Mouse (Mus musculus) neural tube, embryonic 13.5 days (tissue): Measurements from ENCODE around the gene Jade3. TPM values are rescaled to one million over a fixed set of nuclear protein-coding genes. Genes with fewer than 3 reads are reported as not detected.
A peak's percentile ranks its signal among the peaks of the same experiment; 100 is the strongest.

Source experiments
- ATAC-seq: fragments of 200-750 bp; cut with Nextera tagmentation; 2 replicates; pipeline ENCODE4 v1.8.0; 2017; ENCODE audit warnings: low read depth, mild to moderate bottlenecking, moderate TSS enrichment, moderate library complexity
- H3K27ac ChIP-seq: fragments of 300-500 bp; sonication (generic); replicated peaks from 2 replicates; pipeline ENCODE4 v1.5.1; 2015; ENCODE audit warnings: moderate library complexity, mild to moderate bottlenecking, inconsistent platforms
- H3K27me3 ChIP-seq: fragments of 300-500 bp; sonication (generic); 2 replicates; pipeline ENCODE4 v1.6.1; 2015; ENCODE audit warnings: mild to moderate bottlenecking, inconsistent platforms
- H3K36me3 ChIP-seq: fragments of 300-500 bp; sonication (generic); 2 replicates; pipeline ENCODE4 v1.6.1; 2015; ENCODE audit warnings: mild to moderate bottlenecking, inconsistent platforms
- H3K4me1 ChIP-seq: fragments of 300-500 bp; sonication (generic); replicated peaks from 2 replicates; pipeline ENCODE4 v1.6.1; 2015; ENCODE audit warnings: inconsistent platforms
- H3K4me2 ChIP-seq: fragments of 300-500 bp; sonication (generic); 2 replicates; pipeline ENCODE4 v1.6.1; 2015; ENCODE audit warnings: inconsistent platforms, mild to moderate bottlenecking, moderate library complexity
- H3K4me3 ChIP-seq: fragments of 300-500 bp; sonication (generic); 2 replicates; pipeline ENCODE4 v1.5.1; 2015; ENCODE audit warnings: mild to moderate bottlenecking, inconsistent platforms
- H3K9ac ChIP-seq: fragments of 300-500 bp; sonication (generic); 2 replicates; pipeline ENCODE4 v1.6.1; 2015; ENCODE audit warnings: moderate library complexity, mild to moderate bottlenecking, inconsistent platforms
- H3K9me3 ChIP-seq: fragments of 300-500 bp; sonication (generic); 2 replicates; pipeline ENCODE4 v1.6.1; 2016; ENCODE audit warnings: inconsistent platforms
- WGBS: fragments of 180-500 bp; shearing (Covaris S2); methylation state at CpG from one replicate; pipeline ENCODE4 v1.1.7; 2015; 5-methylcytosine and 5-hydroxymethylcytosine counted together
- polyA plus RNA-seq: library from polyadenylated mRNA; unstranded; fragments of >200 nt; fragmentation: Nextera tagmentation; extraction: Ambion mirVana; gene quantifications from 2 replicates; pipeline ENCODE4 v1.2.1, GENCODE M21; 2015

The Jade3 gene
- polyA plus RNA-seq, 1 experiment from 2014 or later: 4.9 TPM

GRCm38 (mm10) chrX:20418461-20418860, 7.0 kb upstream of the Jade3 start:
- Histone ChIP-seq H3K36me3 (no peaks in the 10 kb centered on the region), H3K4me1 (no peaks in the 10 kb centered on the region), H3K27ac (no peak overlapping the region), H3K9ac (no peak overlapping the region), H3K27me3 (no peaks in the 10 kb centered on the region), H3K9me3 (no peaks in the 10 kb centered on the region), H3K4me3 (no peak overlapping the region), H3K4me2 (no peak overlapping the region)
- ATAC-seq: no peak
- 85% methylated on average over 2 of the region's 2 CpGs for WGBS

- no peak for ATAC-seq
- Histone ChIP-seq H3K27me3 (no peaks in the 10 kb centered on the region), H3K36me3 (no peaks in the 10 kb centered on the region), H3K4me3 (no peak overlapping the region), H3K4me2 (no peak overlapping the region), H3K27ac (no peak overlapping the region), H3K4me1 (no peaks in the 10 kb centered on the region), H3K9me3 (no peaks in the 10 kb centered on the region), H3K9ac (no peak overlapping the region)
- WGBS: 87% methylated on average over 4 of the region's 4 CpGs
These were observed 6.0 kb upstream of the Jade3 start for GRCm38 (mm10) chrX:20419536-20419935.

GRCm38 (mm10) chrX:20425839-20426449, 456 bp downstream of the Jade3 start:
- H3K4me2 ChIP-seq: peak overlapping the region; percentile 59
- peak overlapping the region; percentile 89 for H3K27ac ChIP-seq
- no peaks in the 10 kb centered on the region for H3K27me3 ChIP-seq
- peak overlapping the region; percentile 62 for H3K4me3 ChIP-seq
- H3K9ac ChIP-seq: peak overlapping the region; percentile 78
- H3K4me1 ChIP-seq: peaks cover 8% of the 10 kb centered on the region
- H3K9me3 ChIP-seq: no peaks in the 10 kb centered on the region
- 21% methylated on average over 48 of the region's 51 CpGs for WGBS
- peak; percentile 80 for ATAC-seq
- H3K36me3 ChIP-seq: peaks cover 3% of the 10 kb centered on the region; the same call in 1 of the 2 replicates

- ATAC-seq: no peak
- Histone ChIP-seq H3K4me3 (no peak overlapping the region), H3K9me3 (no peaks in the 10 kb centered on the region), H3K27me3 (no peaks in the 10 kb centered on the region), H3K4me1 (no peaks in the 10 kb centered on the region), H3K4me2 (no peak overlapping the region), H3K27ac (no peak overlapping the region), H3K36me3 (no peaks in the 10 kb centered on the region), H3K9ac (no peak overlapping the region)
- WGBS: 75% methylated on average over 2 of the region's 2 CpGs
These were observed 57.7 kb downstream of the Jade3 start for GRCm38 (mm10) chrX:20483213-20483612.

GRCm38 (mm10) chrX:20497682-20498081, 72.2 kb downstream of the Jade3 start:
- ATAC-seq: no peak
- no peaks in the 10 kb centered on the region for H3K4me1 ChIP-seq
- WGBS: 82% methylated on average over 3 of the region's 3 CpGs
- no peak overlapping the region for H3K27ac ChIP-seq
- no peak overlapping the region for H3K4me2 ChIP-seq
- H3K9me3 ChIP-seq: no peaks in the 10 kb centered on the region
- no peak overlapping the region for H3K9ac ChIP-seq
- H3K4me3 ChIP-seq: no peak overlapping the region
- H3K36me3 ChIP-seq: peaks cover 14% of the 10 kb centered on the region; the same call in 1 of the 2 replicates
- no peaks in the 10 kb centered on the region for H3K27me3 ChIP-seq

GRCm38 (mm10) chrX:20520290-20520939, 94.9 kb downstream of the Jade3 start:
- H3K36me3 ChIP-seq: peaks cover 20% of the 10 kb centered on the region
- no peak for ATAC-seq
- H3K4me2 ChIP-seq: no peak overlapping the region
- WGBS: 81% methylated on average over 7 of the region's 7 CpGs
- H3K27ac ChIP-seq: no peak overlapping the region
- H3K27me3 ChIP-seq: no peaks in the 10 kb centered on the region
- no peak overlapping the region for H3K9ac ChIP-seq
- no peak overlapping the region for H3K4me3 ChIP-seq
- no peaks in the 10 kb centered on the region for H3K9me3 ChIP-seq
- no peaks in the 10 kb centered on the region for H3K4me1 ChIP-seq

GRCm38 (mm10) chrX:20521578-20521977, 96.1 kb downstream of the Jade3 start:
- no peak overlapping the region for H3K4me3 ChIP-seq
- ATAC-seq: no peak
- H3K36me3 ChIP-seq: peaks cover 15% of the 10 kb centered on the region
- no peaks in the 10 kb centered on the region for H3K27me3 ChIP-seq
- no peak overlapping the region for H3K9ac ChIP-seq
- H3K4me1 ChIP-seq: no peaks in the 10 kb centered on the region
- H3K4me2 ChIP-seq: no peak overlapping the region
- no peaks in the 10 kb centered on the region for H3K9me3 ChIP-seq
- no peak overlapping the region for H3K27ac ChIP-seq

- H3K36me3 ChIP-seq: no peaks in the 10 kb centered on the region
- H3K27me3 ChIP-seq: no peaks in the 10 kb centered on the region
- H3K4me3 ChIP-seq: no peak overlapping the region
- no peaks in the 10 kb centered on the region for H3K9me3 ChIP-seq
- H3K4me1 ChIP-seq: no peaks in the 10 kb centered on the region
- ATAC-seq: no peak
- 50% methylated on average over 1 of the region's 1 CpGs for WGBS
- H3K27ac ChIP-seq: no peak overlapping the region
- H3K9ac ChIP-seq: no peak overlapping the region
- no peak overlapping the region for H3K4me2 ChIP-seq
These were observed 107.1 kb downstream of the Jade3 start for GRCm38 (mm10) chrX:20532621-20533020.

GRCm38 (mm10) chrX:20543867-20544266, 118.4 kb downstream of the Jade3 start:
- Histone ChIP-seq H3K4me3 (no peak overlapping the region), H3K27me3 (no peaks in the 10 kb centered on the region), H3K9me3 (no peaks in the 10 kb centered on the region), H3K36me3 (no peaks in the 10 kb centered on the region), H3K9ac (no peak overlapping the region), H3K4me1 (no peaks in the 10 kb centered on the region), H3K27ac (no peak overlapping the region), H3K4me2 (no peak overlapping the region)
- WGBS: 88% methylated on average over 3 of the region's 3 CpGs
- ATAC-seq: no peak

GRCm38 (mm10) chrX:20547609-20548008, 122.1 kb downstream of the Jade3 start:
- no peaks in the 10 kb centered on the region for H3K9me3 ChIP-seq
- 66% methylated on average over 5 of the region's 5 CpGs for WGBS
- peak overlapping the region; percentile 60 for H3K4me2 ChIP-seq
- no peak overlapping the region for H3K4me3 ChIP-seq
- no peaks in the 10 kb centered on the region for H3K27me3 ChIP-seq
- no peaks in the 10 kb centered on the region for H3K36me3 ChIP-seq
- H3K9ac ChIP-seq: no peak overlapping the region
- H3K27ac ChIP-seq: no peak overlapping the region
- H3K4me1 ChIP-seq: no peaks in the 10 kb centered on the region
- ATAC-seq: no peak

- H3K36me3 ChIP-seq: no peaks in the 10 kb centered on the region
- peak overlapping the region; percentile 60 for H3K4me2 ChIP-seq
- WGBS: 26% methylated on average over 24 of the region's 24 CpGs
- H3K4me1 ChIP-seq: no peaks in the 10 kb centered on the region
- H3K27me3 ChIP-seq: no peaks in the 10 kb centered on the region
- ATAC-seq: peak; percentile 59; the same call in 1 of the 2 replicates
- peak overlapping the region; percentile 49 for H3K9ac ChIP-seq
- H3K27ac ChIP-seq: no peak overlapping the region
- H3K9me3 ChIP-seq: no peaks in the 10 kb centered on the region
- peak overlapping the region; percentile 37 for H3K4me3 ChIP-seq
These were observed 122.8 kb downstream of the Jade3 start for GRCm38 (mm10) chrX:20548011-20548879.

- H3K36me3 ChIP-seq: no peaks in the 10 kb centered on the region
- no peak overlapping the region for H3K9ac ChIP-seq
- ATAC-seq: no peak
- WGBS: 39% methylated on average over 1 of the region's 1 CpGs
- no peaks in the 10 kb centered on the region for H3K27me3 ChIP-seq
- H3K27ac ChIP-seq: no peak overlapping the region
- H3K4me2 ChIP-seq: peak overlapping the region; percentile 60
- no peak overlapping the region for H3K4me3 ChIP-seq
- no peaks in the 10 kb centered on the region for H3K9me3 ChIP-seq
- no peaks in the 10 kb centered on the region for H3K4me1 ChIP-seq
These were observed 123.5 kb downstream of the Jade3 start for GRCm38 (mm10) chrX:20548880-20549440.
